Mouse (Mus musculus) embryonic facial prominence, embryonic 10.5 days (tissue): Measurements from ENCODE around the gene Slc17a7. TPM values are rescaled to one million over a fixed set of nuclear protein-coding genes. Genes with fewer than 3 reads are reported as not detected.

ENCODE experiments used
- DNase-seq: peaks from one replicate; pipeline ENCODE4 v3.0.0-alpha.2; 2017; ENCODE audit warnings: low spot score
- H3K27ac ChIP-seq: fragments of 300-500 bp; sonication (generic); replicated peaks from 2 replicates; pipeline ENCODE4 v1.5.1; 2016; ENCODE audit warnings: mild to moderate bottlenecking
- H3K27me3 ChIP-seq: fragments of 300-500 bp; sonication (generic); replicated peaks from 2 replicates; pipeline ENCODE4 v1.6.1; 2016; ENCODE audit warnings: low read depth, mild to moderate bottlenecking; ENCODE audit not compliant: poor library complexity, severe bottlenecking
- H3K36me3 ChIP-seq: fragments of 300-500 bp; sonication (generic); replicated peaks from 2 replicates; pipeline ENCODE4 v1.6.1; 2016; ENCODE audit warnings: mild to moderate bottlenecking, moderate library complexity
- H3K4me1 ChIP-seq: fragments of 300-500 bp; sonication (generic); 2 replicates; pipeline ENCODE4 v1.6.1; 2016
- H3K4me3 ChIP-seq: fragments of 300-500 bp; sonication (generic); 2 replicates; pipeline ENCODE4 v1.5.1; 2016; ENCODE audit warnings: mild to moderate bottlenecking, moderate library complexity
- H3K9me3 ChIP-seq: fragments of 300-500 bp; sonication (generic); 2 replicates; pipeline ENCODE4 v1.6.1; 2016; ENCODE audit warnings: mild to moderate bottlenecking
- WGBS: fragments of 180-500 bp; shearing (Covaris S2); methylation state at CpG from one replicate; pipeline ENCODE4 v1.1.7; 2016; 5-methylcytosine and 5-hydroxymethylcytosine counted together
- polyA plus RNA-seq: library from polyadenylated mRNA; unstranded; fragments of >200 nt; fragmentation: Nextera tagmentation; extraction: Ambion mirVana; gene quantifications from 2 replicates; pipeline ENCODE4 v1.2.1, GENCODE M21; 2016

The Slc17a7 gene
- polyA plus RNA-seq, 1 experiment from 2014 or later = 0.74 TPM

DNA sequence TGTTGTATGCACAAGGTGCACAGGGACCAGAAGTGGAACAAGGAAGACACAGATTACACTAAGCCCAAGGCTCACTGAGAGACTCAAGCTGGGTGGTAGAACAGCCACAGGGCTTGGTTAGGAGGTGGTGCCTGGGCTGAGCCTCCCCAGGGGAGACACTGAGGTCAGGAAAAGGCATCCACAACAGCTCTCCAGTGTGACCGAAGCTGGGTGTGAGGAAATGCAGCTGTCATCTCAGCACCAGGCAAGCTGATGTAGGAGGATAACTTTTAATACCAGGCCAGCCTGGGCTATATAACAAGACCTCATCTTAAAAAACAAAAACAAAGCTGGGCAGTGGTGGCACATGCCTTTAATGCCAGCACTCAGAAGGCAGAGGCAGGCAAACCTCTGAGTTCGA lies 27.4 kb downstream of the Slc17a7 start:
- Histone ChIP-seq H3K27me3 (peaks cover 71% of the 10 kb centered on the region), H3K9me3 (no peaks in the 10 kb centered on the region), H3K27ac (no peak overlapping the region), H3K4me3 (no peak overlapping the region), H3K4me1 (peaks cover 42% of the 10 kb centered on the region), H3K36me3 (no peaks in the 10 kb centered on the region)
- DNase-seq = no peak
- 76% methylated on average over 2 of the region's 2 CpGs for WGBS

DNA sequence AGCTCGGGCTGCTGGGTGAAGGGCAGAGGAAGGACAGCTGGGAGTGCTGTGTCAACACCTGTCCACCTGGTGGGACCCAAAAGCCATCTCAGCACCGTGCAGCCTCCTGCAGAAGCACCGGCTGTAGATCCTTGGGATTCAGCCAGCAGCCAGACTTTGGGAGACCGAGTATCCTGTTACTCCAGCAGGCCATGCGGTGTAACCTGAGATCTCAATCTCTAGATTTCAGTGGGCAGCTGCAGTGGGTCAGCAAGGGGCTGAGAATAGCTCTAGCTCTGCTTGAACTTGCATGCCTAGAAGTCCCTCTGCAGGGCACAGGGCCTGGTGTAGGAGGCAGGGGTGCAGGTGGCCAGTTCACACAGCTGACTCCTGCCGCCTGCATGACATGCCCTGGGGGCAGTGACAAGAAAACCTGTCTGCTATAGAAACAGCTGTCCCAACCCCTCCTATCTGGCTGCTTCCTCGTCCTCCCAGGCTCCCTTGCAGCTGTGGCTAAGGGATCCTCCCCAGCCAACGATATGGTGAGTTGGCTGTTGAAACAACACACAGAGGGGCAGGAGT lies 28.1 kb downstream of the Slc17a7 start:
- peak; percentile 74 for DNase-seq
- Histone ChIP-seq H3K27me3 (peaks cover 71% of the 10 kb centered on the region), H3K36me3 (no peaks in the 10 kb centered on the region), H3K9me3 (no peaks in the 10 kb centered on the region), H3K4me1 (peaks cover 39% of the 10 kb centered on the region), H3K4me3 (peak overlapping the region; percentile 23), H3K27ac (peak overlapping the region; percentile 60; the same call in 1 of the 2 replicates)
- 9% methylated on average over 8 of the region's 8 CpGs for WGBS

DNA sequence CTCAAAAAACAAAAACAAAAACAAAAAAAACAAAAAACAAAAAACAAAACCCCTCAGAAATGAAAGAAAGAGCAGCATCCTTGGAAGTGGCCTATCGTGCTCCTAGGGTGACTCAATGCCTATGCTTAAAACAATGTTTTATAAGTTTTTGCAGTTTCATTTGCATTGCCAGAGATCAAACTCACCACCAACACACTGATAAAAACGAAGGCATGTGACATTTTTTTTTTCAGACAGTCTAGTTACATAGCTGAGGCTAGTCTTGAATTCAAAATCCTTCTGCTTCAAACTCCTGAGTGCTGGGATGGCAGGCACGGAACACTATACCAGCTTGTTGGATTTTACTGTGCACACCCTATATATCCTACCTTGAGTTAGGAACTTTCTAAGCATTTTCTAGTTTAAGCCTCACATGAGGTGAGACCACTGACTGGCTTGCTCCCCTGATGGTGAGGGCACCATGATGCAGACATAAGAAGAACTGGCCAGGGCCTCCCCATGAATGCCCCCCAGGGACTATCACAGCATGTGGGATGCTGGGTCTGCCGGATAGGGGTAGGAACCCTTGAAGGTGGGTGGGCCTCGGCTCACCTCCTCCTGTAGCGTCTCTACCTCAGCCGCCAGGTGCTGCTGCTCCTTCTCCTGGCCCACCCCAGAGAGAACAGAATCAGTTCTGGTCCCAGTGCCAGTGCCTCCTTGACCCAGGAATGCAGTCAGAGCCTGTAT lies 29.0 kb downstream of the Slc17a7 start:
- H3K36me3 ChIP-seq = no peaks in the 10 kb centered on the region
- peaks cover 69% of the 10 kb centered on the region for H3K27me3 ChIP-seq

DNA sequence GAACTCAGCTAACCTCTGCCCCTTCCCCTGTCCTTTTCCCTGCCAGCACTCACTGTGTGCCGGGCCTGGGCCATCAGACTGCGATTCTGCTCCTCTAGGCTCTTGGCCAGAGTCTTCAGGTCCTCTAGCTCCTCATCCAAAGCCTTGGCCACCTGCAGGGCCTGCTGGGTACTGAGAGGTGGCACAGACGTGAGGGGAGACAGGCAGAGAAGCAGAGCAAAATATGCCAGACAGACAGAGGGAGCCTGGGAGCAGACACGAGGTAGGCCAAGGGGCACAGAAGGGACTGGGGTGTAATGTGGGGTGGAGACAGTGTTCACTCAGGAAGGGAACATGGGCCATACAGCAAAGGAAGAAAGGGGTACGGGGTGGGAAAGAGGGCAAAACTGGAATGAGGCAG lies 29.7 kb downstream of the Slc17a7 start:
- H3K36me3 ChIP-seq = no peaks in the 10 kb centered on the region
- peaks cover 62% of the 10 kb centered on the region for H3K27me3 ChIP-seq
- H3K4me3 ChIP-seq = no peak overlapping the region
- no peaks in the 10 kb centered on the region for H3K9me3 ChIP-seq
- 0 out of 2 replicates have a peak overlapping the region, but pooled peaks have one; percentile 7 for H3K27ac ChIP-seq
- H3K4me1 ChIP-seq = peaks cover 47% of the 10 kb centered on the region
- WGBS = 68% methylated on average over 5 of the region's 5 CpGs
- no peak for DNase-seq

More for the DNA sequence above, 29.0 kb downstream of the Slc17a7 start:
- no peak overlapping the region for H3K4me3 ChIP-seq
- 82% methylated on average over 7 of the region's 7 CpGs for WGBS
- DNase-seq = no peak
- H3K27ac ChIP-seq = 0 out of 2 replicates have a peak overlapping the region, but pooled peaks have one; percentile 7
- H3K9me3 ChIP-seq = no peaks in the 10 kb centered on the region
- H3K4me1 ChIP-seq = peaks cover 41% of the 10 kb centered on the region

DNA sequence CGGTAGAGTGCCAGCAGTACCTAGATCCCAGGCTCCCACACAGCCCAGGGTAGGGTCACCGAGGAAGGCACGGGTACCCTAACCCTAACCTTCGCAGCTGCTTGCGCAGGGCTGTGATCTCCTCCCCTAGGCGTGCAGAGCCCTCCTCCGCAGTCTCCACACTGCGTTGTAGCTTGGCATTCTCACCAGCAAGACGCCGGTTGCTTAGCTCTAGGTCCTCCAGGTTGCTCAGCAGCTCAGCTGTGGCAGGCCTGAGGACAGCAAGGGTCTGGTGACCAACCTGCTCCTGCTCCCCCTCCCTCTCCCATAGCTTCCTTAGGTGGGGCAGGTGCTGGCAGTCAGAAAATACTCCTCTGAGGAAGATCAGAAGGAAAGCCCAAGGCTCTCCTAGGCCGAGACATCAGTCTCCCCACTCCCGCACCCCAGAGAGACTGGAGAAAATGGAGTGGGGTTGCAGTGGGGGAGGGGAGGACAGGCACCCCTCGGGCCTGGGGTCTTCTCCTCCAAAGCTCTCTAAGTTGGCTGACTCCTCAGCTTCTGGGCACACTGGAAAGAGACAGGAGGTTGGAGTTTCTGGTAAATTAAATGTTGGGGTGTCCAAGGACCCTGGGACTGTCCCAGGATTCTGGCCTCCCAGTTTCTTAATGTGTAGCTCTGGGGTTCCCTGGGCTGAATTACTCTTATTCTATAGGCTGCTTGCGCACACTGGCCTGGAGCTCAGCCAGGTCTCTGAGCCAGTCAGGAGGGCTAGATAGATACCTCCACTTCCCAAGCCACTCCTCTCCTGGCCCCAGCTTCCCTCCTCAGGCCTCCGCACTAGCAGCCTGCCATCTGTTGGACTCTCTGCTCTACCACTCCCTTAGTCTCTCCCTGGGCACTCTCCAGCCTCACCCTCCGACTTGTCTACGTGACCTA lies 30.4 kb downstream of the Slc17a7 start:
- Histone ChIP-seq H3K36me3 (no peaks in the 10 kb centered on the region), H3K4me3 (no peak overlapping the region), H3K4me1 (peaks cover 48% of the 10 kb centered on the region), H3K27ac (0 out of 2 replicates have a peak overlapping the region, but pooled peaks have one; percentile 7), H3K27me3 (peaks cover 58% of the 10 kb centered on the region), H3K9me3 (no peaks in the 10 kb centered on the region)
- no peak for DNase-seq
- WGBS = 72% methylated on average over 17 of the region's 17 CpGs

DNA sequence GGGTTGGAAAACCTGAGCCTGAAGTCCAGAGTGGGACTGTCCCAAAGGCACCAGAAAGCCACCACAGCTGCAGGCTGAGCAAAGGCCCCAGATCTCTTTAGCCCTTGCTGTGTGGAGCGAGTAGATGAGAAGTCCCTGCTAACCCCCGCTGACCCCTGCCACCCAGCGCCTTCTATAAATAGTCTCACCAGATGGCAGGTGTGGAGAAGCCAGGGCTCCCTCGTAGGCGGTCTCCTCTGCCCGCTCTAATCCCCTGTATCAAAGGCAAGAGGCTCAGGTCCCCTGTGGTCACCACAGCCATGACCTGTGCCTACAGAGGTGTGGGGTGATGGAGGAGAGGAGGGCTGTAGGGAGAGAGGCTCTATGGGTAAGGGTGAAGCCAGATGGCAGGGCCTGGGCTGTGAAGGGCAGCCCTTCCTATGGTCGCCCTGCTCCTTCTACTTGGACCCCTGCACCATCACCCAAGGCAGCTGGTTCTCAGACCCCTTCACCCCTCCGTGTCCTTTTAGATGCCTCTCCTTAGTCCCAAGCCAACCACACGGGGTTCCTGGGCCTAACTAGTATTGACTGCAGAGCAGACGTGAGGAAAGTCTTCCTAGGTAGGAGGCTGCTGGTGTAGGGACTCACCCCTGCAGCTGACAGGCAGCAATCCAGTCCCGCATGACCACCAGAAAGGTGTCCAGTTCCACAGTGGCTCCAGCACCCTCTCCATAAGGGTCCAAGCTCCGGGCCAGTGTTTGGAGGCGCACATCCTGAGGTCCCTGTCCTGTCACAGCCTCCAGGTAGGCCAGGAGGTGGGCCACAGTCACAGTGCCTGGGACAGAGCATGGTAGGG lies 31.8 kb downstream of the Slc17a7 start:
- WGBS = 54% methylated on average over 13 of the region's 13 CpGs
- peaks cover 54% of the 10 kb centered on the region for H3K27me3 ChIP-seq
- no peaks in the 10 kb centered on the region for H3K9me3 ChIP-seq
- H3K4me1 ChIP-seq = peaks cover 48% of the 10 kb centered on the region
- no peak overlapping the region for H3K4me3 ChIP-seq
- no peaks in the 10 kb centered on the region for H3K36me3 ChIP-seq
- 0 out of 2 replicates have a peak overlapping the region, but pooled peaks have one; percentile 20 for H3K27ac ChIP-seq
- DNase-seq = no peak

DNA sequence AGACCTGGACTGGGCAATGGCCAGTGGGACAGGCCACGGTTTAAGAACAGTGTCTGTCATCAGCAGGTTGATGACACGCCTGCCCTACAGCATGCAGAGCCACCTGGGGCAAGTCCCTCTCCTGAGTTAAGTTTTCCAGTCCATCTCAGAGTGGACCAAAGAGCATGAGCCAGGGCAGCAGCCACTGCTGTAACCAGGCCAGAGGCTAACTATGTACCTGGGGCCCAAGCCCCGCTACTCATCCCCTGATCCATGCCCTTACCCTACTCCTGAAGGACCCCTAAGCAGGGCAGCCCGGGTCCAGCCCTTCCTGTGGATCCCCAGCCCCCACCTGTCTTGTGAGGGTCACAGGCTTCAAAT lies 32.4 kb downstream of the Slc17a7 start:
- 83% methylated on average over 4 of the region's 4 CpGs for WGBS
- peaks cover 51% of the 10 kb centered on the region for H3K27me3 ChIP-seq

DNA sequence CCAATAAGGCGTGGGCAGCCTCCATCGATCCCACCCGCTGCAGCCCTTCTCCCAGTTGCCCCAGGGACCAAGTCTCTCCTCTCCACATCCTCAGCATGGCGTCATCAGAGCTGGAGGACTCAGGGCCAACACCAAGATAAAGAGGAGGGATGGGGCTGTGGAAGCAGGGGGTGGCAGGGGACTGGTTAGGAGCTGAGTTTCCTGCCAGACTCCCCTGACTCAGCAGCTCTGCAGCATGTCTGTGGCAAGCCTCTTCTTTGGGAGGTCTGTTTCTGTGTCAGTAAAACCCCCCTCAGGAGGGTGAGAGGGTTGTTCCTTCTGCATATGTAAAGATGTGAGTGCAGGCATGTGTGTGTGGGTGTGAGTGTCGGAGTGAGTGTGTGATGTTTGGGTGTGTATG lies 33.2 kb downstream of the Slc17a7 start:
- WGBS = 70% methylated on average over 5 of the region's 5 CpGs
- H3K9me3 ChIP-seq = no peaks in the 10 kb centered on the region
- peaks cover 51% of the 10 kb centered on the region for H3K27me3 ChIP-seq
- peaks cover 38% of the 10 kb centered on the region for H3K4me1 ChIP-seq
- H3K36me3 ChIP-seq = no peaks in the 10 kb centered on the region
- DNase-seq = no peak
- no peak overlapping the region for H3K4me3 ChIP-seq
- H3K27ac ChIP-seq = no peak overlapping the region

More for the DNA sequence above, 32.4 kb downstream of the Slc17a7 start:
- Histone ChIP-seq H3K9me3 (no peaks in the 10 kb centered on the region), H3K36me3 (no peaks in the 10 kb centered on the region), H3K27ac (0 out of 2 replicates have a peak overlapping the region, but pooled peaks have one; percentile 20), H3K4me3 (no peak overlapping the region), H3K4me1 (peaks cover 46% of the 10 kb centered on the region)
- no peak for DNase-seq

DNA sequence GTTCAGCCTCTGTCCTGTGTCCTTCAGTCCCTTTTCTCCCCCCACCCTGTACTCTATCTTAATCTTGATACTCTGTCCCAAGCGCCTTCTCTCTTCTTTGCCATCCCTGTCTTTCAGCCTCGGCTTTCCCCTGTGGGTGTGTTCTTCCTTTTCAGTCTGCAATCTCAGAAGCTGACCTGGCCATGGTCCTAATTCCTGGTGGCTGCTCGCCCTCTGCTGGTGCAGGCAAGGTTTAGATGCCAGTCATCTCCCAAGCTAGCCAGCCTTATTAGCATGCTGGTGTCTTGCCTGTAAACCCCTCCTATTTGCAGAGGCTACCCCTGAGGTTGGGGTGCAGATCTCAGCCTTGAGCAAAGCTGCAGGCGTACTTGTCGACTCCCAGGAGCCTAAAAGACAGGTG lies 34.7 kb downstream of the Slc17a7 start:
- Histone ChIP-seq H3K4me1 (peaks cover 27% of the 10 kb centered on the region), H3K4me3 (no peak overlapping the region), H3K9me3 (no peaks in the 10 kb centered on the region), H3K27ac (peak overlapping the region; percentile 7; the same call in 1 of the 2 replicates), H3K27me3 (peaks cover 59% of the 10 kb centered on the region), H3K36me3 (no peaks in the 10 kb centered on the region)
- DNase-seq = peak; percentile 79
- 12% methylated on average over 5 of the region's 5 CpGs for WGBS

DNA sequence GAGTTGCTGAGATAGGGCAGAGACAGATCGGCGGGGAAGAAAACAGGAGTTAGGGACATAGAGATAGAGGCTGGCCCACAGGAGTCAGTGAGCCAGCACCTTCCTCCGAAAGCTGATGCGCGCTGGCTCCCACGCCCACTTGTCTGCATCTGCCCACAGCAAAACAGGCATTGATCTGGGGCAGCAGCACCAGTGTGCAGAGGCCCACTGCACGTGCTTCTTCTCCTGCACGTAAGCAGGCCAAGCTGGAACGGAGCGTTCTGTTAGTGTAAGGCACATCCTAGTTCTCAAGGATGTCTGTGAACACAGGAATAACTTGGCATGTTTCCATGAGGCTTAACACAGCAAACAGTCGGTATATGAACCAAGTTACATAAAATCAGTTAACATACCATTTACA lies 35.2 kb downstream of the Slc17a7 start:
- Histone ChIP-seq H3K27me3 (peaks cover 57% of the 10 kb centered on the region), H3K36me3 (no peaks in the 10 kb centered on the region), H3K4me1 (peaks cover 27% of the 10 kb centered on the region), H3K27ac (no peak overlapping the region), H3K4me3 (no peak overlapping the region), H3K9me3 (no peaks in the 10 kb centered on the region)
- WGBS = 81% methylated on average over 11 of the region's 11 CpGs
- DNase-seq = no peak

DNA sequence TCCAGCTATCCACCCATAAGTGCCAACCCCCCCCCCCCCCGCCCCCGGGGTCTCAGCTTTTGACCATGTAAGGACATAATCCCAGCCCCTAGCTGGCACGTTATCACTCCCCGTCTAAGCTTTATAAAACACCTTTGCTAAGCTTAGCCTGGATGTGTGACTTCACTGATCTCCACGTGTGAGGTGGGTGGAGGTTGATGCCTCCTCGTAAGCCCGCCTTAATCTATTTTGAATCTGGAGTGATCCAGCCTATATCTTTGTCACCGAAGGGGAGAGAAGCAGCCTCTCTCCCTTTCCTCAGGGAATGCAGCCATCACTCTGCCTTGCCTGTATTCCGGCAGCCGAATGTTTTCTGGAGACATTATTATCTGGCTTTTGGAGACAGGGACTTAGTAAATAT lies 38.9 kb downstream of the Slc17a7 start:
- Histone ChIP-seq H3K27ac (no peak overlapping the region), H3K36me3 (no peaks in the 10 kb centered on the region), H3K9me3 (no peaks in the 10 kb centered on the region), H3K4me1 (peaks cover 15% of the 10 kb centered on the region), H3K27me3 (peaks cover 36% of the 10 kb centered on the region), H3K4me3 (no peak overlapping the region)
- DNase-seq = no peak
- 59% methylated on average over 10 of the region's 10 CpGs for WGBS
